Mouse (Mus musculus): ENCODE results near the gene Ap1m1. TPM values are rescaled to one million over a fixed set of nuclear protein-coding genes. Genes with fewer than 3 reads are reported as not detected.
A peak's percentile ranks its signal among the peaks of the same experiment; 100 is the strongest.

Gene Ap1m1
- total and polyA plus RNA-seq, 2 experiments: 7.9 to 38.9 TPM

GRCm38 (mm10) chr8:72281634-72282033 is 41.8 kb downstream of the Ap1m1 start:
- WGBS: 46% methylated on average over 3 of the region's 3 CpGs
- Histone ChIP-seq H3K27me3 (ENCODE audit: control insufficient read depth, insufficient read depth, low read length) (no peaks in the 10 kb centered on the region), H3K27ac (replicated peaks; ENCODE audit: insufficient read depth, low read depth, low read length) (no peak overlapping the region), H3K36me3 (ENCODE audit: control insufficient read depth, insufficient read depth, low read length) (no peaks in the 10 kb centered on the region), H3K79me2 (ENCODE audit: control insufficient read depth, insufficient read depth, low read length) (no peaks in the 10 kb centered on the region), H3K4me3 (ENCODE audit: insufficient read depth, low read depth, low read length) (no peak overlapping the region), H3K4me1 (ENCODE audit: control insufficient read depth, insufficient read depth, low read length) (no peaks in the 10 kb centered on the region), H3K9ac (ENCODE audit: low read depth, low read length) (no peak overlapping the region)
- no peak for DNase-seq (ENCODE audit: extremely low read depth, low read depth, low spot score)
- no peak for TF ChIP-seq POLR2A (IDR thresholded peaks at IDR 0.05; ENCODE audit: extremely low read depth, insufficient read depth, low read length)
- TF ChIP-seq CTCF (IDR thresholded peaks at IDR 0.05; ENCODE audit: low read depth, low read length): no peak

GRCm38 (mm10) chr8:72285285-72285684 is 45.5 kb downstream of the Ap1m1 start:
- H3K36me3 ChIP-seq (ENCODE audit: control insufficient read depth, insufficient read depth, low read length): no peaks in the 10 kb centered on the region
- H3K27ac ChIP-seq (replicated peaks; ENCODE audit: insufficient read depth, low read depth, low read length): no peak overlapping the region
- H3K4me3 ChIP-seq (ENCODE audit: insufficient read depth, low read depth, low read length): no peak overlapping the region
- no peaks in the 10 kb centered on the region for H3K4me1 ChIP-seq (ENCODE audit: control insufficient read depth, insufficient read depth, low read length)
- no peaks in the 10 kb centered on the region for H3K27me3 ChIP-seq (ENCODE audit: control insufficient read depth, insufficient read depth, low read length)
- TF ChIP-seq POLR2A (IDR thresholded peaks at IDR 0.05; ENCODE audit: extremely low read depth, insufficient read depth, low read length) (no peak), CTCF (IDR thresholded peaks at IDR 0.05; ENCODE audit: low read depth, low read length) (no peak)
- no peak for DNase-seq (ENCODE audit: extremely low read depth, low read depth, low spot score)
- no peak overlapping the region for H3K9ac ChIP-seq (ENCODE audit: low read depth, low read length)
- H3K79me2 ChIP-seq (ENCODE audit: control insufficient read depth, insufficient read depth, low read length): no peaks in the 10 kb centered on the region
- WGBS: 77% methylated on average over 4 of the region's 4 CpGs

DNA sequence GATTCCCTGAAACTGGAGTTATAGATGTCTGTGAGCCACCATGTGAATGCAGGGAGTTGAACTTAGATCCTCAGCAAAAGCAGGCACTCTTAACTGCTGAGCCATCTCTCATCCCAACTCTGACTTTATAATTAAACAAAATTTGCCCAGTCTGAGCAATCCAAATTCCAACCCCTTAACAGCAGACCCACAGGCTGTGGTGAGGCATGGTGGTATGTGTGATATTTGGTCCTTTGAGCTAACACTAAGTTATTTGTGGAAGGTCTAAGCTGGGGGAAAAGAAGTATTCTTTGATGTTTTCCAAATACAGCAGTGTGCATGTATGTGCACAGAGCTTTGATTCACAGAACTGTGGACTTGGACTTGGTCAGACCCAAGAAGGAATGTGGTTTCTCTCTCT is 49.2 kb downstream of the Ap1m1 start:
- no peaks in the 10 kb centered on the region for H3K27me3 ChIP-seq (ENCODE audit: control insufficient read depth, insufficient read depth, low read length)

GRCm38 (mm10) chr8:72291104-72291503 is 51.3 kb downstream of the Ap1m1 start:
- Histone ChIP-seq H3K9ac (ENCODE audit: low read depth, low read length) (no peak overlapping the region), H3K4me1 (ENCODE audit: control insufficient read depth, insufficient read depth, low read length) (peaks cover 7% of the 10 kb centered on the region; the same call in 1 of the 2 replicates), H3K79me2 (ENCODE audit: control insufficient read depth, insufficient read depth, low read length) (no peaks in the 10 kb centered on the region), H3K27me3 (ENCODE audit: control insufficient read depth, insufficient read depth, low read length) (no peaks in the 10 kb centered on the region), H3K27ac (replicated peaks; ENCODE audit: insufficient read depth, low read depth, low read length) (no peak overlapping the region), H3K4me3 (ENCODE audit: insufficient read depth, low read depth, low read length) (no peak overlapping the region), H3K36me3 (ENCODE audit: control insufficient read depth, insufficient read depth, low read length) (no peaks in the 10 kb centered on the region)
- no peak for DNase-seq (ENCODE audit: extremely low read depth, low read depth, low spot score)
- no peak for TF ChIP-seq CTCF (IDR thresholded peaks at IDR 0.05; ENCODE audit: low read depth, low read length)
- 80% methylated on average over 2 of the region's 2 CpGs for WGBS

More for the DNA sequence above, 49.2 kb downstream of the Ap1m1 start:
- Histone ChIP-seq H3K4me1 (ENCODE audit: control insufficient read depth, insufficient read depth, low read length) (no peaks in the 10 kb centered on the region), H3K27ac (replicated peaks; ENCODE audit: insufficient read depth, low read depth, low read length) (no peak overlapping the region), H3K36me3 (ENCODE audit: control insufficient read depth, insufficient read depth, low read length) (no peaks in the 10 kb centered on the region), H3K9ac (ENCODE audit: low read depth, low read length) (no peak overlapping the region), H3K79me2 (ENCODE audit: control insufficient read depth, insufficient read depth, low read length) (no peaks in the 10 kb centered on the region), H3K4me3 (ENCODE audit: insufficient read depth, low read depth, low read length) (no peak overlapping the region)
- DNase-seq (ENCODE audit: extremely low read depth, low read depth, low spot score): no peak
- TF ChIP-seq CTCF (IDR thresholded peaks at IDR 0.05; ENCODE audit: low read depth, low read length): no peak
- no peak for TF ChIP-seq POLR2A (IDR thresholded peaks at IDR 0.05; ENCODE audit: extremely low read depth, insufficient read depth, low read length)

DNA sequence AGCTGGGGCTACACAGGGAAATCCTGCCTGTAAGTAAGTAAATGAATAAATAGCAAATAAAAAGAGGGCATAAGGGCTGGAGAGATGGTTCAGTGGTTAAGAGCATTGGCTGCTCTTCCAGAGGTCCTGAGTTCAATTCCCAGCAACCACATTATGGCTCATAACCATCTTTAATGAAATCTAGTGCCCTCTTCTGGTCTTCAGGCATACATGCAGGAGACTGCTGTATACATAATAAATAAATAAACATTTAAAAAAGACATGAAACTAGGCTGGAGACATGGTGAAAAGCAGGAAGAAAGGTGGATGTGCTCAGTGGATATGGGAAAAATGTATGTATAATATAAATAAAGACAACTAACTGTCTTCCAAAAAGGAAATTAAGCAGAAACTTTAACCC is 53.5 kb downstream of the Ap1m1 start:
- H3K4me3 ChIP-seq (ENCODE audit: insufficient read depth, low read depth, low read length): no peak overlapping the region

DNA sequence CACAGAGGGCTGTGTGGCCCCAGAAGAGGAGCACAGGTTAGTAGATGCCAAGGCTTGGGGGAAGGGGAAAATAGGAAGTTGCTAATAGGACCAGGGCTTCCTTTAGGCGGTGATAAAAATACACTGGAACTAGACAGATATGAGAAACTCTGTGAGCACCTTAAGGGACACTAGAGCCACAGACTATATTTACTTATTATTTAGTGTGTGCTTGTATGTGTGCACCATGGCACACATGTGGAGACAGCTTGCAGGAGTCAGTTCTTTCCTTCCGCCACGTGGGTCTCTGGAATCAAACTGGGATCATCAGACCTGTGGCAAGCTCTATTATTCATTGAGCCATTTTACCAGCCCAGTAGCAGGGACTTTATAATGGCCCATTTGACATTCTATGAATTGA is 55.3 kb downstream of the Ap1m1 start:
- H3K27me3 ChIP-seq (ENCODE audit: control insufficient read depth, insufficient read depth, low read length): no peaks in the 10 kb centered on the region
- no peak overlapping the region for H3K9ac ChIP-seq (ENCODE audit: low read depth, low read length)
- TF ChIP-seq POLR2A (IDR thresholded peaks at IDR 0.05; ENCODE audit: extremely low read depth, insufficient read depth, low read length) (no peak), CTCF (IDR thresholded peaks at IDR 0.05; ENCODE audit: low read depth, low read length) (no peak)
- H3K79me2 ChIP-seq (ENCODE audit: control insufficient read depth, insufficient read depth, low read length): no peaks in the 10 kb centered on the region
- DNase-seq (ENCODE audit: extremely low read depth, low read depth, low spot score): no peak
- H3K36me3 ChIP-seq (ENCODE audit: control insufficient read depth, insufficient read depth, low read length): no peaks in the 10 kb centered on the region
- WGBS: 66% methylated on average over 3 of the region's 3 CpGs
- H3K4me3 ChIP-seq (ENCODE audit: insufficient read depth, low read depth, low read length): no peak overlapping the region
- peaks cover 7% of the 10 kb centered on the region; the same call in 1 of the 2 replicates for H3K4me1 ChIP-seq (ENCODE audit: control insufficient read depth, insufficient read depth, low read length)
- peak overlapping the region; percentile 82 for H3K27ac ChIP-seq (replicated peaks; ENCODE audit: insufficient read depth, low read depth, low read length)

More for the DNA sequence above, 53.5 kb downstream of the Ap1m1 start:
- TF ChIP-seq POLR2A (IDR thresholded peaks at IDR 0.05; ENCODE audit: extremely low read depth, insufficient read depth, low read length) (no peak), CTCF (IDR thresholded peaks at IDR 0.05; ENCODE audit: low read depth, low read length) (no peak)
- H3K4me1 ChIP-seq (ENCODE audit: control insufficient read depth, insufficient read depth, low read length): peaks cover 7% of the 10 kb centered on the region; the same call in 1 of the 2 replicates
- H3K27me3 ChIP-seq (ENCODE audit: control insufficient read depth, insufficient read depth, low read length): no peaks in the 10 kb centered on the region
- no peak for DNase-seq (ENCODE audit: extremely low read depth, low read depth, low spot score)
- no peaks in the 10 kb centered on the region for H3K79me2 ChIP-seq (ENCODE audit: control insufficient read depth, insufficient read depth, low read length)
- no peak overlapping the region for H3K27ac ChIP-seq (replicated peaks; ENCODE audit: insufficient read depth, low read depth, low read length)
- H3K36me3 ChIP-seq (ENCODE audit: control insufficient read depth, insufficient read depth, low read length): no peaks in the 10 kb centered on the region
- no peak overlapping the region for H3K9ac ChIP-seq (ENCODE audit: low read depth, low read length)

All from liver, adult 2 months (tissue).